Comparison of ENCODE assay signal across 18 mouse cellular contexts in genomic region chr4:137743791-137744190, GRCm38 (mm10).
"Had no signal": no experiment of that assay in that cellular context is flagged by ENCODE, and none has a peak within 500 bp of the region (broad histone marks: within the 10 kb centered on the region; RNA-seq: fewer than 3 reads in every experiment).

No protein-coding gene starts in this region.

- H3K4me2 ChIP-seq: limb, embryonic 12.5 days; limb, embryonic 15.5 days; liver, embryonic 12.5 days; liver, embryonic 15.5 days; lung, embryonic 15.5 days; midbrain, embryonic 11.5 days; neural tube, embryonic 13.5 days had no signal

- DNase-seq: kidney, adult 18-20 months; kidney, adult 9 months; kidney, postnatal 14 days; lung, adult 18-20 months; lung, postnatal 36 days; midbrain, embryonic 14.5 days; right cerebral cortex, adult 18-20 months; right cerebral cortex, postnatal 14 days had no signal

- H3K27ac ChIP-seq: limb, embryonic 12.5 days; limb, embryonic 15.5 days; liver, embryonic 12.5 days; liver, embryonic 15.5 days; lung, embryonic 15.5 days; neural tube, embryonic 13.5 days; stomach, postnatal 0 days had no signal

- H3K9ac ChIP-seq: limb, embryonic 12.5 days; limb, embryonic 15.5 days; liver, embryonic 12.5 days; liver, embryonic 15.5 days; lung, embryonic 15.5 days; neural tube, embryonic 13.5 days had no signal

- H3K4me3 ChIP-seq: limb, embryonic 12.5 days; limb, embryonic 15.5 days; liver, embryonic 12.5 days; liver, embryonic 15.5 days; lung, embryonic 15.5 days; megakaryocyte, embryonic 14.5 days; myocyte; neural tube, embryonic 13.5 days had no signal

- H3K36me3 ChIP-seq: limb, embryonic 12.5 days; limb, embryonic 15.5 days; liver, embryonic 12.5 days; liver, embryonic 15.5 days; lung, embryonic 15.5 days; neural tube, embryonic 13.5 days had no signal

- H3K9me3 ChIP-seq: limb, embryonic 12.5 days; limb, embryonic 15.5 days; liver, embryonic 12.5 days; liver, embryonic 15.5 days; lung, embryonic 15.5 days; megakaryocyte, embryonic 14.5 days; neural tube, embryonic 13.5 days had no signal

- H3K27me3 ChIP-seq: limb, embryonic 12.5 days; limb, embryonic 15.5 days; lung, embryonic 15.5 days; neural tube, embryonic 13.5 days had no signal
